Mouse (Mus musculus): Measurements from ENCODE around the gene Gm20521.

DNA sequence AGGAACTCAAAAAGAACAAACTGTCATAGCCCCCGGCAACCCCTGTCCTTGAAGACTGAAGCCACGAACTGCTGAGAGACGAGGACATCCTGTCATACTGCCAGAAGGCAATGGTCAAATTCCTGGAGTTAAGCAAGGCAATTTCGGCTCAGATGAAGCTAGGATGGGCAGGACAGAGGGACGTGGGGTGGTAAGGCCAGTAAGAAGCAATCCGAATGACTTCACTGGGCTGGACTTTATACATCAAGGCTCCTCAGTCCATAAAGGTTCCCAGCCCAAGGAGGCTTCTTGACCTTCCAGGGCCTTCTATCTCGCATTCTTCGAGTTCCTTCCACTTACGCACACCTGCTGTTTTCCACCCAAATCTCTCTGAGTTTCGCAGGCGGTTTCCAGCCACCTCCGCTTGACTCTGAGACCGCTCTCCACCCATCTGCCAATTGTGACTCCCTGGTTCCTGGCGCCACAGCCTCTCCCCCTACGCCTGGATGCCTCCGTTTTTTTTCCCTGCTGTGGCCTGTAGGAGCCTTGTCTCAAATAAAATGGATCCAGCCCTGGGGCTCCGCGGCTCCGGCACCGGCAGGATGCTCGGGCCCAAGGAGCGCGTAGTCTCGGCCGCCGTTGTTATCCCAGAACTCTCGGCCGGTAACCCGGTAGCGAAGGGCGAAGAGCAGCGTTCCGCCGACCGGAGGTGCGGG lies 7.2 kb upstream of the Gm20521 start:
- TF ChIP-seq GATA1 (IDR thresholded peaks at IDR 0.05; ENCODE audit: borderline replicate concordance, low read length) (no peak), FLI1 (IDR thresholded peaks at IDR 0.05; ENCODE audit: low read length) (no peak)

All from megakaryocyte, embryonic 14.5 days (primary cell).